Mouse (Mus musculus) myocyte (in vitro differentiated cells): ENCODE measurements around the gene Mapk14. TPM values are rescaled to one million over a fixed set of nuclear protein-coding genes. Genes with fewer than 3 reads are reported as not detected.
"Not testable (repeated sequence)": the region's sequence is repeated elsewhere in the genome, so short reads cannot be mapped to it uniquely, and the experiment has no call there.

Experiments
- H3K27me3 ChIP-seq: one replicate; pipeline ENCODE4 v1.6.1; 2011; ENCODE audit not compliant: control insufficient read depth, insufficient read depth, insufficient read length
- H3K36me3 ChIP-seq: one replicate; pipeline ENCODE4 v1.6.1; 2011; ENCODE audit not compliant: control insufficient read depth, insufficient read depth
- H3K4me2 ChIP-seq: one replicate; pipeline ENCODE4 v1.6.1; 2011; ENCODE audit warnings: low read depth, control low read depth
- H3K4me3 ChIP-seq: one replicate; pipeline ENCODE4 v1.5.1; 2011; ENCODE audit warnings: mild to moderate bottlenecking, control low read depth, moderate library complexity
- H3K79me2 ChIP-seq: one replicate; pipeline ENCODE4 v1.6.1; 2011; ENCODE audit not compliant: control insufficient read depth, insufficient read depth
- H3ac ChIP-seq: one replicate; pipeline ENCODE4 v1.6.1; 2011; ENCODE audit not compliant: control insufficient read depth, insufficient read length
- CEBPB ChIP-seq: IDR thresholded peaks from 2 replicates; pipeline ENCODE4 v1.6.1; 2011; ENCODE audit warnings: mild to moderate bottlenecking, moderate library complexity; ENCODE audit not compliant: poor library complexity, insufficient read depth, severe bottlenecking
- E2F4 ChIP-seq: IDR thresholded peaks from one replicate; pipeline ENCODE4 v1.6.1; 2011; ENCODE audit warnings: mild to moderate bottlenecking, control low read depth, moderate library complexity; ENCODE audit not compliant: insufficient read depth
- MAX ChIP-seq: IDR thresholded peaks from one replicate; pipeline ENCODE4 v1.6.1; 2011; ENCODE audit warnings: low read depth, mild to moderate bottlenecking, control low read depth
- MYOD1 ChIP-seq, 3 experiments: IDR thresholded peaks; one replicate each; pipeline ENCODE4 v1.6.1; 2011; ENCODE audit warnings: control low read depth in 2 of 3, low read depth in 2 of 3, mild to moderate bottlenecking in 2 of 3, moderate library complexity in 1 of 3; ENCODE audit not compliant: insufficient read length in 2 of 3, control insufficient read depth in 1 of 3
- MYOG ChIP-seq, 3 experiments: IDR thresholded peaks; one replicate each; pipeline ENCODE4 v1.6.1; 2011; ENCODE audit warnings: control low read depth in 2 of 3, low read depth in 2 of 3, mild to moderate bottlenecking in 2 of 3; ENCODE audit not compliant: insufficient read length in 2 of 3, control insufficient read depth in 1 of 3, insufficient read depth in 1 of 3
- POLR2A ChIP-seq: IDR thresholded peaks from one replicate; pipeline ENCODE4 v1.6.1; 2011; ENCODE audit warnings: low read depth, mild to moderate bottlenecking, control low read depth, moderate library complexity; ENCODE audit not compliant: insufficient read length
- POLR2AphosphoS2 ChIP-seq: IDR thresholded peaks from one replicate; pipeline ENCODE4 v1.6.1; 2011; ENCODE audit warnings: low read depth, control low read depth; ENCODE audit not compliant: insufficient read length
- REST ChIP-seq: IDR thresholded peaks from one replicate; pipeline ENCODE4 v1.6.1; 2011; ENCODE audit warnings: mild to moderate bottlenecking, control low read depth, moderate library complexity; ENCODE audit not compliant: insufficient read depth, insufficient read length
- SRF ChIP-seq: IDR thresholded peaks from one replicate; pipeline ENCODE4 v1.6.1; 2011; ENCODE audit warnings: low read depth; ENCODE audit not compliant: control insufficient read depth, insufficient read length
- TCF12 ChIP-seq: IDR thresholded peaks from one replicate; pipeline ENCODE4 v1.6.1; 2011; ENCODE audit warnings: mild to moderate bottlenecking, control low read depth; ENCODE audit not compliant: poor library complexity, insufficient read depth, severe bottlenecking
- TCF3 ChIP-seq: IDR thresholded peaks from one replicate; pipeline ENCODE4 v1.6.1; 2011; ENCODE audit warnings: low read depth, control low read depth; ENCODE audit not compliant: insufficient read length
- USF1 ChIP-seq: IDR thresholded peaks from one replicate; pipeline ENCODE4 v1.6.1; 2011; ENCODE audit warnings: low read depth, mild to moderate bottlenecking, control low read depth, moderate library complexity
- polyA plus RNA-seq: library from polyadenylated mRNA; unstranded; fragments of >200 nt; fragmentation: generic; extraction: Trizol; gene quantifications from one replicate; pipeline ENCODE4 v1.2.1, GENCODE M21; 2012; ENCODE audit warnings: missing spikeins

Mapk14 gene
- polyA plus RNA-seq, 1 experiment: 34.6 TPM

DNA sequence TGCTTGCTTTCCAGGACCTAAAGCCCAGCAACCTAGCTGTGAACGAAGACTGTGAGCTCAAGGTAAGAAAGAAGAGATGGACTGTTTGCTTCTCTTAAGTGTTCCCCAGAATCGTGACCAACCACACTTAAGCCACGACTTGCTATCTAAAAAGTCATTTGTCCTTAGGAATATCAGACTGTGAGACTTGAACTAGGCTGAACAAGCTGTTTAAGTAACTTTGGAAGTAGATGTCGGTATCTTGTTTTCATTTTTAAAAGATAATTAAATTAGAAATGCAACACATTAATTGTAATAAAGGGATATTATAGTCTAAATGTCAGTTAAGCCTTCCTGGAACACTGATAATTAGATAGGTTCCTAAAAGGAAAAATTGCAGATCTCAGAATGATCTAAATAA is 34.7 kb downstream of the Mapk14 start, which contains the start of gene AC170998.1:
TSS of gene AC170998.1 (plus strand) at position 301 of the 400 bp plus-strand sequence.
- Histone ChIP-seq H3K4me3 (no peak within 1 kb of the TSS), H3K27me3 (no peaks in the 10 kb centered on the region), H3K4me2 (no peak within 1 kb of the TSS), H3K36me3 (peaks cover 24% of the 10 kb centered on the region), H3ac (no peak within 1 kb of the TSS), H3K79me2 (peaks cover 9% of the 10 kb centered on the region)
- TF ChIP-seq TCF3: no peak
- TF ChIP-seq POLR2AphosphoS2: no peak
- TF ChIP-seq MYOD1 (IDR thresholded peaks at IDR 0.05; ENCODE audit: control insufficient read depth in 1 of 3, insufficient read length in 2 of 3, low read depth in 2 of 3): no peak
- TF ChIP-seq POLR2A: no peak
- TF ChIP-seq SRF: no peak
- no peak for TF ChIP-seq MYOG (IDR thresholded peaks at IDR 0.05; ENCODE audit: control insufficient read depth in 1 of 3, insufficient read depth in 1 of 3, insufficient read length in 2 of 3, low read depth in 2 of 3)
- no peak for TF ChIP-seq TCF12
- TF ChIP-seq CEBPB: no peak

DNA sequence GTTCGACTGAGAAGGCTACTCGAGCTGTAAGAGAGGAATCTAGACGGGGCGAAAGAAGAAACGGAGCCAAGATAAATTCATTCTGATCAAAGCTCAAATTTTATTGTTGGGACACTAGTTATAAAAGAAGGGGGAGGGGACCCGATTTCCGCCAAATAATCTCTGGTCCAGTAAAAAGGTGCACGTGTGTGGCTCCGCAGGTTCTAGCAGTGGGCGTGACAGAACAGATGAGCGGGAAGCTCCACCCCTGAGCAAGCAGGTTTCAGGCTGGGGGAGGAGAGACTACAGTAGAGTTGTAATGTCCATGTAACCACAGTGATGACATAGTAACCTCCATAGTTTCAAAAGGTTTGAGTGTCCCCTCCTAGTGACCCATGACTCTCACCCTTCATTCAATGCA is 36.4 kb downstream of the Mapk14 start:
- H3K36me3 ChIP-seq: peaks cover 30% of the 10 kb centered on the region
- not testable (repeated sequence) for H3K4me3 ChIP-seq, H3K4me2 ChIP-seq, H3ac ChIP-seq, H3K79me2 ChIP-seq, H3K27me3 ChIP-seq

DNA sequence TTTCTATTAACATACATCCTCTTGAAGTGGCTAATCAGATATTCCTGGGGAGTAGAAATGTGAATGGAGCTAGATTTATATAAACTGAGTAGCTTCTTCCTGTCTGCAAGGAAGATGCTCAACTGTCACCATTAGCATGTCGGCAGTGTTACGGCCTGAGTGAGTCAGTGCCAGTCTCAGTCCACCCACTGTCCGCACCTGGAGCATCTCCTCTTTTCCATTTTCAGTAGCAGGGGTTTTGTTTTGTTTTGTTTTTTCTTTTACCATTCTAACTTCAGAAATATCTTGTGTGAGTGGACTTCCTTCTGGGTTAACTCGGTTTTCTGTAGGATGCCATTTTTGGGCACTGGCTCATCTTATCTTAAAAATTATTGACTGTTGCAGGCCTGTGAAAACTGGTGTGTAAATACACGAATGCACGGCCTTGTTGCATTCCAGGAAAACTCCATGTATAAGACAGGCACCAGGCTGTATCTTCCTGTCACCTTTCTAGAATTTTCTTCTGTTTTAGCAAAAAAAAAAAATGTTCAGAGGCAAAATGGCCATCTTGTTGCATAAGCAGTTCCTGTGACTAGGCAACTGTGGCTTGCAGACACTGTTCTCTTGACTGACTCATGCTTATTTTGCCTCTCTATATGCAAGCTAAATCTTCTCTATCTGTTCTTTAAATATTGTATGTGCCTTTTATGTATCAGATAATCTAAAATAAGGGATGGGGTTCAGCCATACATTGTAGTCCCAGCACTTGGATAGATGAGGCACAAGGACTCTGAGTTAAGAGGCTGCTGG is 44.4 kb downstream of the Mapk14 start:
- H3K27me3 ChIP-seq: no peaks in the 10 kb centered on the region
- peaks cover 13% of the 10 kb centered on the region for H3K36me3 ChIP-seq
- H3K4me3 ChIP-seq: no peak overlapping the region
- no peak overlapping the region for H3K4me2 ChIP-seq
- no peaks in the 10 kb centered on the region for H3K79me2 ChIP-seq
- no peak for TF ChIP-seq REST
- TF ChIP-seq MAX: no peak
- TF ChIP-seq TCF3: no peak
- TF ChIP-seq MYOD1 (IDR thresholded peaks at IDR 0.05; ENCODE audit: control insufficient read depth in 1 of 3, insufficient read length in 2 of 3, low read depth in 2 of 3): no peak
- TF ChIP-seq E2F4: no peak
- TF ChIP-seq SRF: no peak
- TF ChIP-seq CEBPB: no peak
- TF ChIP-seq POLR2A: no peak
- no peak for TF ChIP-seq USF1
- no peak for TF ChIP-seq POLR2AphosphoS2
- no peak for TF ChIP-seq MYOG (IDR thresholded peaks at IDR 0.05; ENCODE audit: control insufficient read depth in 1 of 3, insufficient read depth in 1 of 3, insufficient read length in 2 of 3, low read depth in 2 of 3)
- no peak for TF ChIP-seq TCF12
- H3ac ChIP-seq: no peak overlapping the region

DNA sequence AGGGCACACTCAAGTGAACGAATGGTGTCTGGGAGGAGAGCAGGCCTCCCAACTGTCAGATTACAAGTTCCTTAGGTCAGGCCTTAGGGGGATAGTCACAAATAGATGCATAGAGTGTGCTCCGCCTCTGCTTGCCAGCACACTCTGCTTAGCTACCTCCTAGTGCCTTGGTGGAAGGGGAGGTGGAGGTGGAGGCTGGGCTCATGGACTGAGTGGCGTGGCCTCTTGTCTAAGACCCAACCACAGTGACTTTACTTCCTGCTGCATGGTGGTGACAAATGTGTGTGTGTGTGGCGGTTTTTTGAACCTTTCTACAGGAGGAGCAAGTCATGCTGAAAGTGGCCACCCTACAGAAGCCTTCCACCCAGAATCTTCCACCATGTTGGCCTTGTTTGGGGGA is 45.4 kb downstream of the Mapk14 start:
- TF ChIP-seq SRF (no peak), POLR2AphosphoS2 (no peak), MAX (no peak), E2F4 (no peak), MYOD1 (IDR thresholded peaks at IDR 0.05; ENCODE audit: control insufficient read depth in 1 of 3, insufficient read length in 2 of 3, low read depth in 2 of 3) (no peak), MYOG (IDR thresholded peaks at IDR 0.05; ENCODE audit: control insufficient read depth in 1 of 3, insufficient read depth in 1 of 3, insufficient read length in 2 of 3, low read depth in 2 of 3) (no peak), TCF12 (no peak)

DNA sequence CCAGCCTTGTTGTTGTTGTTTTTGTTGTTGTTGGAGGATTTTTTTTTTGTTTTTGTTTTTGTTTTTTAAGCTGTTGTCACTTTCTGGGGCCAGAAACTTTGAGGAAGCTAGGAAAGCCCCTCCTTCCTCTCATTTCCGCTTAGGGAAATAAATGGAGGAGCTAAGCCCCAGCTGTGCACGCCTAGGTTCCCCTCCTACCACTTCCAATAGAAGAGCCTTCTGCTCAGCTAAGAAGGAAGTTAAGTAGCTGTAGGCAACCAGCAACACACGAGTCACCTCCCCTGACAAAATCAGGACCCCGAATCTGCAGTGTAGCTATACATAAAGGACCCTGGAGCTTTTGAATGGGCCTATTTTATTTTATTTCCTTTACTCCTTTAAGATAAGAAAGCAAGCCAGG is 46.8 kb downstream of the Mapk14 start:
- TF ChIP-seq TCF3: no peak
- TF ChIP-seq TCF12: no peak
- no peak for TF ChIP-seq MAX
- no peaks in the 10 kb centered on the region for H3K27me3 ChIP-seq
- H3K4me3 ChIP-seq: no peak overlapping the region
- H3K36me3 ChIP-seq: peaks cover 9% of the 10 kb centered on the region
- no peaks in the 10 kb centered on the region for H3K79me2 ChIP-seq
- no peak overlapping the region for H3ac ChIP-seq
- no peak overlapping the region for H3K4me2 ChIP-seq

More for the DNA sequence above, 45.4 kb downstream of the Mapk14 start:
- no peaks in the 10 kb centered on the region for H3K79me2 ChIP-seq
- H3K4me3 ChIP-seq: no peak overlapping the region
- no peaks in the 10 kb centered on the region for H3K27me3 ChIP-seq
- H3ac ChIP-seq: no peak overlapping the region
- peaks cover 15% of the 10 kb centered on the region for H3K36me3 ChIP-seq
- no peak overlapping the region for H3K4me2 ChIP-seq
